Mouse (Mus musculus) heart, embryonic 16.5 days (tissue): ENCODE measurements at regions not wholly inside any gene's neighbourhood (a gene's known extent, or its start where the extent isn't known, plus 50 kb on each side); places are given as distances from the start of the nearest gene placed in this dataset.

Experiments
- ATAC-seq: fragments of 200-750 bp; cut with Nextera tagmentation; replicated peaks from 2 replicates; pipeline ENCODE4 v1.8.0; 2017; ENCODE audit warnings: moderate number of reproducible peaks; ENCODE audit not compliant: insufficient read depth, low FRiP score; ENCODE audit errors: extremely low read depth
- H3K27ac ChIP-seq: fragments of 300-500 bp; sonication (generic); 2 replicates; pipeline ENCODE4 v1.5.1; 2014; ENCODE audit warnings: mild to moderate bottlenecking, low read length, control low read depth, moderate library complexity
- H3K27me3 ChIP-seq: fragments of 300-500 bp; sonication (generic); 2 replicates; pipeline ENCODE4 v1.6.1; 2014; ENCODE audit warnings: low read length, mixed read lengths; ENCODE audit not compliant: control insufficient read depth, insufficient read depth
- H3K36me3 ChIP-seq: fragments of 300-500 bp; sonication (generic); 2 replicates; pipeline ENCODE4 v1.6.1; 2014; ENCODE audit not compliant: control insufficient read depth, insufficient read depth
- H3K4me1 ChIP-seq: fragments of 300-500 bp; sonication (generic); 2 replicates; pipeline ENCODE4 v1.6.1; 2014; ENCODE audit warnings: low read length, mixed read lengths; ENCODE audit not compliant: control insufficient read depth, insufficient read depth
- H3K4me2 ChIP-seq: fragments of 300-500 bp; sonication (generic); 2 replicates; pipeline ENCODE4 v1.6.1; 2014; ENCODE audit warnings: low read depth, mild to moderate bottlenecking, control low read depth, low read length
- H3K4me3 ChIP-seq: fragments of 300-500 bp; sonication (generic); 2 replicates; pipeline ENCODE4 v1.5.1; 2014; ENCODE audit warnings: mild to moderate bottlenecking, control low read depth, low read length
- H3K9ac ChIP-seq: fragments of 300-500 bp; sonication (generic); 2 replicates; pipeline ENCODE4 v1.6.1; 2014; ENCODE audit warnings: low read length, control low read depth
- H3K9me3 ChIP-seq: fragments of 300-500 bp; sonication (generic); replicated peaks from 2 replicates; pipeline ENCODE4 v1.6.1; 2016; ENCODE audit warnings: low read length; ENCODE audit not compliant: control insufficient read depth
- WGBS: fragments of 180-500 bp; shearing (Covaris S2); extraction: QIAGEN DNeasy Blood & Tissue Kit; methylation state at CpG from one replicate; pipeline ENCODE4 v1.1.7; 2014; 5-methylcytosine and 5-hydroxymethylcytosine counted together

- Histone ChIP-seq H3K27ac (no peak overlapping the region), H3K4me2 (no peak overlapping the region), H3K36me3 (no peaks in the 10 kb centered on the region), H3K9ac (no peak overlapping the region), H3K9me3 (no peaks in the 10 kb centered on the region), H3K27me3 (no peaks in the 10 kb centered on the region), H3K4me3 (no peak overlapping the region), H3K4me1 (no peaks in the 10 kb centered on the region)
- WGBS = 72% methylated on average over 3 of the region's 3 CpGs
- no peak for ATAC-seq
Observed at GRCm38 (mm10) chr14:31951894-31952293, 76.9 kb upstream of the Galnt15 start.

GRCm38 (mm10) chr14:31953783-31954182 lies 75.0 kb upstream of the Galnt15 start:
- 71% methylated on average over 4 of the region's 4 CpGs for WGBS
- no peak overlapping the region for H3K27ac ChIP-seq
- H3K4me1 ChIP-seq = no peaks in the 10 kb centered on the region
- H3K27me3 ChIP-seq = no peaks in the 10 kb centered on the region
- ATAC-seq = no peak
- H3K9me3 ChIP-seq = no peaks in the 10 kb centered on the region
- no peak overlapping the region for H3K4me2 ChIP-seq
- no peak overlapping the region for H3K9ac ChIP-seq
- H3K4me3 ChIP-seq = no peak overlapping the region
- H3K36me3 ChIP-seq = no peaks in the 10 kb centered on the region

- Histone ChIP-seq H3K9me3 (no peaks in the 10 kb centered on the region), H3K9ac (no peak overlapping the region), H3K27ac (no peak overlapping the region), H3K4me2 (no peak overlapping the region), H3K36me3 (no peaks in the 10 kb centered on the region), H3K27me3 (no peaks in the 10 kb centered on the region), H3K4me1 (no peaks in the 10 kb centered on the region), H3K4me3 (no peak overlapping the region)
- WGBS = 3% methylated on average over 4 of the region's 4 CpGs
- no peak for ATAC-seq
Observed at GRCm38 (mm10) chr14:31954945-31955344, 73.8 kb upstream of the Galnt15 start.

- Histone ChIP-seq H3K36me3 (no peaks in the 10 kb centered on the region), H3K27me3 (no peaks in the 10 kb centered on the region), H3K4me2 (no peak overlapping the region), H3K27ac (no peak overlapping the region), H3K4me3 (no peak overlapping the region), H3K4me1 (no peaks in the 10 kb centered on the region), H3K9ac (no peak overlapping the region), H3K9me3 (no peaks in the 10 kb centered on the region)
- no peak for ATAC-seq
- WGBS = 86% methylated on average over 10 of the region's 10 CpGs
Observed at GRCm38 (mm10) chr14:31957211-31957638, 71.6 kb upstream of the Galnt15 start.

GRCm38 (mm10) chr14:31960201-31960854 lies 68.5 kb upstream of the Galnt15 start:
- ATAC-seq = no peak

GRCm38 (mm10) chr14:31961442-31961841 lies 67.3 kb upstream of the Galnt15 start:
- H3K27ac ChIP-seq = peak overlapping the region; percentile 52
- 0 out of 2 replicates have a peak, but pooled peaks have one; percentile 59 for ATAC-seq

More at GRCm38 (mm10) chr14:31960201-31960854, 68.5 kb upstream of the Galnt15 start:
- no peak overlapping the region for H3K4me3 ChIP-seq
- no peaks in the 10 kb centered on the region for H3K9me3 ChIP-seq
- H3K9ac ChIP-seq = no peak overlapping the region
- H3K27ac ChIP-seq = peak overlapping the region; percentile 52; the same call in 1 of the 2 replicates
- no peak overlapping the region for H3K4me2 ChIP-seq
- H3K27me3 ChIP-seq = no peaks in the 10 kb centered on the region
- 71% methylated on average over 9 of the region's 9 CpGs for WGBS
- H3K36me3 ChIP-seq = no peaks in the 10 kb centered on the region
- peaks cover 4% of the 10 kb centered on the region for H3K4me1 ChIP-seq

GRCm38 (mm10) chr14:31963131-31963911 lies 65.5 kb upstream of the Galnt15 start:
- H3K36me3 ChIP-seq = no peaks in the 10 kb centered on the region
- H3K4me3 ChIP-seq = no peak overlapping the region
- H3K4me2 ChIP-seq = no peak overlapping the region
- no peaks in the 10 kb centered on the region for H3K9me3 ChIP-seq
- H3K27ac ChIP-seq = peak overlapping the region; percentile 9; the same call in 1 of the 2 replicates
- H3K27me3 ChIP-seq = no peaks in the 10 kb centered on the region
- no peak overlapping the region for H3K9ac ChIP-seq
- ATAC-seq = no peak; the same call in 1 of the 2 replicates
- peaks cover 4% of the 10 kb centered on the region for H3K4me1 ChIP-seq
- WGBS = 41% methylated on average over 12 of the region's 12 CpGs

More at GRCm38 (mm10) chr14:31961442-31961841, 67.3 kb upstream of the Galnt15 start:
- H3K4me2 ChIP-seq = no peak overlapping the region
- no peak overlapping the region for H3K4me3 ChIP-seq
- H3K27me3 ChIP-seq = no peaks in the 10 kb centered on the region
- 68% methylated on average over 5 of the region's 5 CpGs for WGBS
- H3K36me3 ChIP-seq = no peaks in the 10 kb centered on the region
- no peaks in the 10 kb centered on the region for H3K9me3 ChIP-seq
- peaks cover 4% of the 10 kb centered on the region for H3K4me1 ChIP-seq
- H3K9ac ChIP-seq = no peak overlapping the region

- 32% methylated on average over 2 of the region's 2 CpGs for WGBS
- H3K4me2 ChIP-seq = no peak overlapping the region
- H3K4me3 ChIP-seq = no peak overlapping the region
- H3K9ac ChIP-seq = no peak overlapping the region
- H3K36me3 ChIP-seq = no peaks in the 10 kb centered on the region
- no peaks in the 10 kb centered on the region for H3K9me3 ChIP-seq
- H3K27ac ChIP-seq = peak overlapping the region; percentile 9; the same call in 1 of the 2 replicates
- peaks cover 4% of the 10 kb centered on the region for H3K4me1 ChIP-seq
- no peak for ATAC-seq
- H3K27me3 ChIP-seq = no peaks in the 10 kb centered on the region
Observed at GRCm38 (mm10) chr14:31964076-31964475, 64.7 kb upstream of the Galnt15 start.

- 62% methylated on average over 4 of the region's 4 CpGs for WGBS
- Histone ChIP-seq H3K4me2 (no peak overlapping the region), H3K9ac (no peak overlapping the region), H3K36me3 (no peaks in the 10 kb centered on the region), H3K27ac (no peak overlapping the region), H3K9me3 (no peaks in the 10 kb centered on the region), H3K27me3 (no peaks in the 10 kb centered on the region), H3K4me1 (peaks cover 4% of the 10 kb centered on the region), H3K4me3 (no peak overlapping the region)
- ATAC-seq = no peak
Observed at GRCm38 (mm10) chr14:31964831-31965230, 64.0 kb upstream of the Galnt15 start.
